Mouse (Mus musculus) right cerebral cortex, adult 18-20 months (tissue): ENCODE measurements around the gene Fndc3b.

ENCODE experiments used
- DNase-seq: peaks from one replicate; pipeline ENCODE4 v3.0.0; 2022; ENCODE audit warnings: mixed read lengths

The Fndc3b gene

GRCm38 (mm10) chr3:27371725-27372650 lies 339.1 kb downstream of the Fndc3b start:
- DNase-seq = peak; percentile 4

GRCm38 (mm10) chr3:27371276-27371621 lies 339.9 kb downstream of the Fndc3b start, which contains the start of gene Ghsr:
Gene Ghsr (plus strand): TSS chr3:27371351.
- no peak for DNase-seq

GRCm38 (mm10) chr3:27370582-27371275 lies 340.4 kb downstream of the Fndc3b start:
- DNase-seq = no peak

GRCm38 (mm10) chr3:27370125-27370524 lies 341.0 kb downstream of the Fndc3b start:
- DNase-seq = no peak
